ENCODE assay signal across 20 mouse cellular contexts in genomic region chr17:83469586-83469985, GRCm38 (mm10). TPM values are rescaled to one million over a fixed set of nuclear protein-coding genes. Genes with fewer than 3 reads are reported as not detected.
DNase-seq lines count a peak whose midpoint lies in the region; ATAC-seq and TF ChIP-seq lines count a peak whose summit lies in the region.
"Had no signal": no experiment of that assay in that cellular context is flagged by ENCODE, and none has a peak within 500 bp of the region (broad histone marks: within the 10 kb centered on the region; RNA-seq: fewer than 3 reads in every experiment).

No protein-coding gene starts in this region.

- H3K4me1 ChIP-seq in ES-Bruce4 (ENCODE audit: control insufficient read depth, insufficient read depth, low read length) = peaks cover 10% of the 10 kb centered on the region
- H3K4me1 ChIP-seq in stomach, postnatal 0 days (replicated peaks; ENCODE audit: control insufficient read depth, insufficient read depth) = no peaks in the 10 kb centered on the region
- H3K4me1 ChIP-seq: embryonic facial prominence, embryonic 10.5 days; embryonic facial prominence, embryonic 12.5 days; forebrain, embryonic 13.5 days had no signal

- ATAC-seq in activated CD4-positive, CD25-positive, alpha-beta regulatory T cell, adult 4 months = no peak
- ATAC-seq in stomach, postnatal 0 days (ENCODE audit: low FRiP score, low TSS enrichment) = no peak
- ATAC-seq: forebrain, embryonic 13.5 days; forebrain, embryonic 16.5 days; Patski had no signal

- TF ChIP-seq EP300 in ES-Bruce4 (IDR thresholded peaks at IDR 0.05; ENCODE audit: insufficient read depth, low read depth, low read length) = no peak
- no peak for TF ChIP-seq EP300 in stomach, postnatal 0 days (optimal IDR thresholded peaks at IDR 0.05)

- no peak for TF ChIP-seq CTCF in ES-Bruce4 (IDR thresholded peaks at IDR 0.05; ENCODE audit: low read depth, low read length)
- no peak for TF ChIP-seq CTCF in stomach, postnatal 0 days (IDR thresholded peaks at IDR 0.05; ENCODE audit: low read depth)

- TF ChIP-seq POLR2A in ES-Bruce4 (IDR thresholded peaks at IDR 0.05; ENCODE audit: insufficient read depth, low read length) = no peak

- no peak overlapping the region for H3K9ac ChIP-seq in ES-Bruce4 (ENCODE audit: low read depth, poor library complexity, severe bottlenecking)
- no peak overlapping the region for H3K9ac ChIP-seq in stomach, postnatal 0 days (ENCODE audit: low read length)
- H3K9ac ChIP-seq: embryonic facial prominence, embryonic 12.5 days; forebrain, embryonic 13.5 days had no signal

- H3K27ac ChIP-seq in ES-Bruce4 (ENCODE audit: insufficient read depth, low read length) = peak overlapping the region; percentile 68
- H3K27ac ChIP-seq in stomach, postnatal 0 days (replicated peaks) = no peak overlapping the region
- H3K27ac ChIP-seq: embryonic facial prominence, embryonic 10.5 days; embryonic facial prominence, embryonic 12.5 days; forebrain, embryonic 13.5 days had no signal

- WGBS in stomach, postnatal 0 days = 93% methylated on average over 2 of the region's 2 CpGs

- no peak overlapping the region for H3K4me2 ChIP-seq in stomach, postnatal 0 days (replicated peaks; ENCODE audit: low read depth)
- H3K4me2 ChIP-seq: embryonic facial prominence, embryonic 12.5 days; forebrain, embryonic 13.5 days had no signal

- peaks cover 33% of the 10 kb centered on the region for H3K36me3 ChIP-seq in ES-Bruce4 (ENCODE audit: control insufficient read depth, insufficient read depth, low read length, poor library complexity, severe bottlenecking)
- peaks cover 15% of the 10 kb centered on the region for H3K36me3 ChIP-seq in stomach, postnatal 0 days (ENCODE audit: control insufficient read depth, insufficient read depth, low read length)

- peak; percentile 75 for DNase-seq in ES-CJ7 (ENCODE audit: low read depth, low spot score)
- peak; percentile 67 for DNase-seq in R1 (ENCODE audit: low read depth, low spot score)
- no peak for DNase-seq in adrenal gland, postnatal 25 days
- DNase-seq in stomach, postnatal 0 days (ENCODE audit: low spot score) = no peak
- DNase-seq: adrenal gland, adult 2 months; adrenal gland, postnatal 10 days; adrenal gland, postnatal 36 days; cerebellum, adult 11-12 months; cerebellum, adult 2 months; cerebellum, adult 9-10 months; cerebellum, postnatal 10 days; cerebellum, postnatal 25 days had no signal

- no peaks in the 10 kb centered on the region for H3K9me3 ChIP-seq in ES-Bruce4 (replicated peaks; ENCODE audit: control insufficient read depth, insufficient read depth, low read length, poor library complexity, severe bottlenecking)
- no peaks in the 10 kb centered on the region for H3K9me3 ChIP-seq in stomach, postnatal 0 days (ENCODE audit: control insufficient read depth, low read length)
- H3K9me3 ChIP-seq: embryonic facial prominence, embryonic 10.5 days; embryonic facial prominence, embryonic 12.5 days; forebrain, embryonic 13.5 days; G1E had no signal

- no peak overlapping the region for H3K4me3 ChIP-seq in ES-Bruce4 (ENCODE audit: low read depth, low read length)
- no peak overlapping the region for H3K4me3 ChIP-seq in stomach, postnatal 0 days (ENCODE audit: low read depth, low read length)
- H3K4me3 ChIP-seq: embryonic facial prominence, embryonic 10.5 days; embryonic facial prominence, embryonic 12.5 days; forebrain, embryonic 13.5 days had no signal

- no peaks in the 10 kb centered on the region for H3K27me3 ChIP-seq in ES-Bruce4 (ENCODE audit: control insufficient read depth, insufficient read depth, low read length, poor library complexity, severe bottlenecking)
- no peaks in the 10 kb centered on the region for H3K27me3 ChIP-seq in stomach, postnatal 0 days (ENCODE audit: control insufficient read depth, insufficient read depth, low read length)
- H3K27me3 ChIP-seq: embryonic facial prominence, embryonic 12.5 days; forebrain, embryonic 13.5 days; Patski had no signal

RNA-seq across cellular contexts. Expression of gene Cox7a2l, which starts 47.5 kb away (rescaled TPM):
- polyA plus RNA-seq in ES-Bruce4 (2011; ENCODE audit: insufficient read depth, insufficient read length, low read depth, missing spikeins) = 224 and 253 TPM in 2 replicates
- polyA plus RNA-seq in activated CD4-positive, CD25-positive, alpha-beta regulatory T cell, adult 4 months (2017; shearing (Covaris generic)) = 100 to 1,000 TPM; 513 to 559 TPM
- total RNA-seq in adrenal gland, postnatal 25 days (2021) = 142 and 170 TPM in 2 replicates
- 163 and 183 TPM in 2 replicates for polyA plus RNA-seq in stomach, postnatal 0 days (2015; fragmentation: Nextera tagmentation; extraction: Ambion mirVana)

Comparison
In these comparisons a context has a peak if more than half of its experiments do, and no peak if none do; other contexts are left out.
1. DNase-seq: peak in ES-CJ7 (single experiment) and R1 (single experiment); none in adrenal gland, postnatal 25 days (single experiment) and stomach, postnatal 0 days (single experiment).